In the genomic region with DNA sequence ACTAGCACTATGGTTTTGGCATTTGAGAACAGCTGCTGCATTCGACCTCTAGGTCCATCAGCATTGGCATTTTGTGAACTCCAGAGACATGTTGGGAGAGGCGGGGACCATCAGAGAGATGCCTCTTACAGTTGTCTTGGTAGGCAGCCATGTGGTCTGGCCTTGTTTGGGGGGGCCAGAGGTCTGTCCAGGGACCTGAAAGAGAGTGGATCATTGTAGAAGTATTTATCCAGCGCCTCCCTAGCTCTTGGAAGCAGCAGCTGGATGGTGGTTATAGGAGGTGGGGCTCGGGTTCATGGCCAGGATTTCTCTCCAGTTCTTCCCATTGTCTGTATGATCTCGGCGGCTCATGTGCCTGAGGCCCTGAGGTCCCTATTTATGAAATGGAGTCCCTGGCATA, we compare ENCODE assay signal across 18 mouse cellular contexts. TPM values are rescaled to one million over a fixed set of nuclear protein-coding genes. Genes with fewer than 3 reads are reported as not detected.
"Had no signal": no experiment of that assay in that cellular context is flagged by ENCODE, and none has a peak within 500 bp of the region (broad histone marks: within the 10 kb centered on the region; RNA-seq: fewer than 3 reads in every experiment).

No protein-coding gene starts in this region.

- H3K4me1 ChIP-seq: limb, embryonic 12.5 days; liver, embryonic 13.5 days; lung, embryonic 15.5 days; megakaryocyte, embryonic 14.5 days; midbrain, embryonic 15.5 days; neural tube, embryonic 13.5 days; stomach, embryonic 15.5 days had no signal

- ATAC-seq: liver, postnatal 0 days; midbrain, embryonic 15.5 days had no signal

- H3K9ac ChIP-seq: limb, embryonic 12.5 days; liver, embryonic 13.5 days; liver, postnatal 0 days; lung, embryonic 15.5 days; midbrain, embryonic 15.5 days; neural tube, embryonic 13.5 days; stomach, embryonic 15.5 days had no signal

- H3K9me3 ChIP-seq: limb, embryonic 12.5 days; liver, embryonic 13.5 days; lung, embryonic 15.5 days; megakaryocyte, embryonic 14.5 days; midbrain, embryonic 15.5 days; neural tube, embryonic 13.5 days; stomach, embryonic 15.5 days had no signal

- H3K27me3 ChIP-seq: limb, embryonic 12.5 days; liver, embryonic 13.5 days; lung, embryonic 15.5 days; megakaryocyte, embryonic 14.5 days; midbrain, embryonic 15.5 days; neural tube, embryonic 13.5 days; stomach, embryonic 15.5 days had no signal

- H3K4me2 ChIP-seq: limb, embryonic 12.5 days; liver, embryonic 13.5 days; lung, embryonic 15.5 days; midbrain, embryonic 11.5 days; midbrain, embryonic 15.5 days; neural tube, embryonic 13.5 days; stomach, embryonic 15.5 days had no signal

- H3K36me3 ChIP-seq: limb, embryonic 12.5 days; liver, embryonic 13.5 days; lung, embryonic 15.5 days; midbrain, embryonic 15.5 days; neural tube, embryonic 13.5 days; stomach, embryonic 15.5 days had no signal

- H3K27ac ChIP-seq: limb, embryonic 12.5 days; liver, embryonic 13.5 days; lung, embryonic 15.5 days; macrophage; midbrain, embryonic 15.5 days; neural tube, embryonic 13.5 days; stomach, embryonic 15.5 days had no signal

- DNase-seq: kidney, adult 8-10 months; kidney, postnatal 25 days; liver; liver, embryonic 13.5 days; liver, postnatal 0 days; lung, postnatal 14 days; retina, postnatal 1 day; right cerebral cortex, postnatal 4 days; thymus, postnatal 36 days had no signal

- H3K4me3 ChIP-seq: limb, embryonic 12.5 days; liver, embryonic 13.5 days; lung, embryonic 15.5 days; megakaryocyte, embryonic 14.5 days; midbrain, embryonic 15.5 days; neural tube, embryonic 13.5 days; stomach, embryonic 15.5 days had no signal

RNA-seq across cellular contexts. Expression of a gene that starts 54.1 kb away (rescaled TPM):
- total RNA-seq: monocyte, adult 5-6 weeks had no signal
